Mouse (Mus musculus) embryonic facial prominence, embryonic 10.5 days (tissue): Measurements from ENCODE around the gene F11. TPM values are rescaled to one million over a fixed set of nuclear protein-coding genes. Genes with fewer than 3 reads are reported as not detected.
A peak's percentile ranks its signal among the peaks of the same experiment; 100 is the strongest.

Experiments
- DNase-seq: peaks from one replicate; pipeline ENCODE4 v3.0.0-alpha.2; 2017; ENCODE audit warnings: low spot score
- H3K27ac ChIP-seq: fragments of 300-500 bp; sonication (generic); replicated peaks from 2 replicates; pipeline ENCODE4 v1.5.1; 2016; ENCODE audit warnings: mild to moderate bottlenecking
- H3K27me3 ChIP-seq: fragments of 300-500 bp; sonication (generic); replicated peaks from 2 replicates; pipeline ENCODE4 v1.6.1; 2016; ENCODE audit warnings: low read depth, mild to moderate bottlenecking; ENCODE audit not compliant: poor library complexity, severe bottlenecking
- H3K36me3 ChIP-seq: fragments of 300-500 bp; sonication (generic); replicated peaks from 2 replicates; pipeline ENCODE4 v1.6.1; 2016; ENCODE audit warnings: mild to moderate bottlenecking, moderate library complexity
- H3K4me1 ChIP-seq: fragments of 300-500 bp; sonication (generic); 2 replicates; pipeline ENCODE4 v1.6.1; 2016
- H3K4me3 ChIP-seq: fragments of 300-500 bp; sonication (generic); 2 replicates; pipeline ENCODE4 v1.5.1; 2016; ENCODE audit warnings: mild to moderate bottlenecking, moderate library complexity
- H3K9me3 ChIP-seq: fragments of 300-500 bp; sonication (generic); 2 replicates; pipeline ENCODE4 v1.6.1; 2016; ENCODE audit warnings: mild to moderate bottlenecking
- WGBS: fragments of 180-500 bp; shearing (Covaris S2); methylation state at CpG from one replicate; pipeline ENCODE4 v1.1.7; 2016; 5-methylcytosine and 5-hydroxymethylcytosine counted together
- polyA plus RNA-seq: library from polyadenylated mRNA; unstranded; fragments of >200 nt; fragmentation: Nextera tagmentation; extraction: Ambion mirVana; gene quantifications from 2 replicates; pipeline ENCODE4 v1.2.1, GENCODE M21; 2016

Gene F11
- polyA plus RNA-seq, 1 experiment from 2014 or later, result not detected

- no peak for DNase-seq
- Histone ChIP-seq H3K4me3 (no peak overlapping the region), H3K27ac (no peak overlapping the region), H3K9me3 (peaks cover 9% of the 10 kb centered on the region; the same call in 1 of the 2 replicates), H3K4me1 (no peaks in the 10 kb centered on the region), H3K36me3 (no peaks in the 10 kb centered on the region), H3K27me3 (no peaks in the 10 kb centered on the region)
- WGBS, result 91% methylated on average over 4 of the region's 4 CpGs
Observed at GRCm38 (mm10) chr8:45267611-45268391, 6.0 kb upstream of the F11 start.

GRCm38 (mm10) chr8:45266993-45267392, 5.2 kb upstream of the F11 start:
- Histone ChIP-seq H3K36me3 (no peaks in the 10 kb centered on the region), H3K27ac (no peak overlapping the region), H3K4me1 (no peaks in the 10 kb centered on the region), H3K9me3 (peaks cover 9% of the 10 kb centered on the region; the same call in 1 of the 2 replicates), H3K4me3 (no peak overlapping the region), H3K27me3 (no peaks in the 10 kb centered on the region)
- DNase-seq, result no peak
- 54% methylated on average over 8 of the region's 8 CpGs for WGBS

GRCm38 (mm10) chr8:45264918-45265317, 3.1 kb upstream of the F11 start:
- WGBS, result 88% methylated on average over 4 of the region's 4 CpGs
- no peaks in the 10 kb centered on the region for H3K36me3 ChIP-seq
- no peak for DNase-seq
- peaks cover 9% of the 10 kb centered on the region; the same call in 1 of the 2 replicates for H3K9me3 ChIP-seq
- no peak overlapping the region for H3K4me3 ChIP-seq
- no peaks in the 10 kb centered on the region for H3K27me3 ChIP-seq
- no peaks in the 10 kb centered on the region for H3K4me1 ChIP-seq
- H3K27ac ChIP-seq, result no peak overlapping the region

- H3K27me3 ChIP-seq, result no peaks in the 10 kb centered on the region
- H3K36me3 ChIP-seq, result no peaks in the 10 kb centered on the region
- no peaks in the 10 kb centered on the region for H3K4me1 ChIP-seq
- no peak overlapping the region for H3K27ac ChIP-seq
- H3K9me3 ChIP-seq, result peaks cover 9% of the 10 kb centered on the region; the same call in 1 of the 2 replicates
- no peak for DNase-seq
- WGBS, result 91% methylated on average over 3 of the region's 3 CpGs
- no peak overlapping the region for H3K4me3 ChIP-seq
Observed at GRCm38 (mm10) chr8:45262851-45263250, 1.0 kb upstream of the F11 start.

- 83% methylated on average over 8 of the region's 8 CpGs for WGBS
- H3K27ac ChIP-seq, result no peak overlapping the region
- no peaks in the 10 kb centered on the region for H3K36me3 ChIP-seq
- no peaks in the 10 kb centered on the region for H3K27me3 ChIP-seq
- no peak overlapping the region for H3K4me3 ChIP-seq
- no peaks in the 10 kb centered on the region for H3K4me1 ChIP-seq
- DNase-seq, result no peak
- no peaks in the 10 kb centered on the region for H3K9me3 ChIP-seq
Observed at GRCm38 (mm10) chr8:45258421-45258820, 3.4 kb downstream of the F11 start.

- H3K9me3 ChIP-seq, result no peaks in the 10 kb centered on the region
- DNase-seq, result no peak
- H3K27ac ChIP-seq, result no peak overlapping the region
- no peaks in the 10 kb centered on the region for H3K4me1 ChIP-seq
- WGBS, result 90% methylated on average over 12 of the region's 12 CpGs
- H3K36me3 ChIP-seq, result no peaks in the 10 kb centered on the region
- no peaks in the 10 kb centered on the region for H3K27me3 ChIP-seq
- H3K4me3 ChIP-seq, result no peak overlapping the region
Observed at GRCm38 (mm10) chr8:45255040-45255439, 6.8 kb downstream of the F11 start.

GRCm38 (mm10) chr8:45254194-45254842, 7.5 kb downstream of the F11 start:
- no peak for DNase-seq
- no peaks in the 10 kb centered on the region for H3K36me3 ChIP-seq
- H3K27me3 ChIP-seq, result no peaks in the 10 kb centered on the region
- no peak overlapping the region for H3K4me3 ChIP-seq
- no peak overlapping the region for H3K27ac ChIP-seq
- no peaks in the 10 kb centered on the region for H3K9me3 ChIP-seq
- whole genome bisulfite sequencing, result 86% methylated on average over 8 of the region's 8 CpGs
- H3K4me1 ChIP-seq, result no peaks in the 10 kb centered on the region

GRCm38 (mm10) chr8:45253586-45253985, 8.2 kb downstream of the F11 start:
- WGBS, result 93% methylated on average over 1 of the region's 1 CpGs
- Histone ChIP-seq H3K9me3 (no peaks in the 10 kb centered on the region), H3K27ac (no peak overlapping the region), H3K4me1 (no peaks in the 10 kb centered on the region), H3K36me3 (no peaks in the 10 kb centered on the region), H3K27me3 (no peaks in the 10 kb centered on the region), H3K4me3 (no peak overlapping the region)
- DNase-seq, result no peak

- no peaks in the 10 kb centered on the region for H3K9me3 ChIP-seq
- DNase-seq, result no peak
- H3K4me1 ChIP-seq, result no peaks in the 10 kb centered on the region
- no peak overlapping the region for H3K4me3 ChIP-seq
- 76% methylated on average over 2 of the region's 2 CpGs for whole genome bisulfite sequencing
- H3K36me3 ChIP-seq, result no peaks in the 10 kb centered on the region
- no peaks in the 10 kb centered on the region for H3K27me3 ChIP-seq
- H3K27ac ChIP-seq, result no peak overlapping the region
Observed at GRCm38 (mm10) chr8:45253111-45253510, 8.7 kb downstream of the F11 start.

GRCm38 (mm10) chr8:45246307-45246706, 15.5 kb downstream of the F11 start:
- no peak for DNase-seq
- H3K27ac ChIP-seq, result no peak overlapping the region
- H3K4me1 ChIP-seq, result no peaks in the 10 kb centered on the region
- no peaks in the 10 kb centered on the region for H3K9me3 ChIP-seq
- no peaks in the 10 kb centered on the region for H3K27me3 ChIP-seq
- H3K36me3 ChIP-seq, result no peaks in the 10 kb centered on the region
- no peak overlapping the region for H3K4me3 ChIP-seq
- WGBS, result 44% methylated on average over 7 of the region's 7 CpGs

GRCm38 (mm10) chr8:45239363-45239762, 22.5 kb downstream of the F11 start:
- WGBS, result 89% methylated on average over 8 of the region's 8 CpGs
- 0 out of 2 replicates have a peak, but pooled peaks cover 4% of the 10 kb centered on the region for H3K4me1 ChIP-seq
- no peak overlapping the region for H3K4me3 ChIP-seq
- H3K27ac ChIP-seq, result no peak overlapping the region
- H3K9me3 ChIP-seq, result no peaks in the 10 kb centered on the region
- no peaks in the 10 kb centered on the region for H3K27me3 ChIP-seq
- no peaks in the 10 kb centered on the region for H3K36me3 ChIP-seq
- DNase-seq, result no peak

GRCm38 (mm10) chr8:45238282-45238681, 23.5 kb downstream of the F11 start:
- 27% methylated on average over 3 of the region's 3 CpGs for WGBS

More at GRCm38 (mm10) chr8:45238282-45238681, 23.5 kb downstream of the F11 start:
- H3K9me3 ChIP-seq, result no peaks in the 10 kb centered on the region
- H3K4me1 ChIP-seq, result 0 out of 2 replicates have a peak, but pooled peaks cover 4% of the 10 kb centered on the region
- H3K4me3 ChIP-seq, result no peak overlapping the region
- no peaks in the 10 kb centered on the region for H3K27me3 ChIP-seq
- no peak overlapping the region for H3K27ac ChIP-seq
- H3K36me3 ChIP-seq, result no peaks in the 10 kb centered on the region
- DNase-seq, result peak; percentile 21
